In the genomic region with DNA sequence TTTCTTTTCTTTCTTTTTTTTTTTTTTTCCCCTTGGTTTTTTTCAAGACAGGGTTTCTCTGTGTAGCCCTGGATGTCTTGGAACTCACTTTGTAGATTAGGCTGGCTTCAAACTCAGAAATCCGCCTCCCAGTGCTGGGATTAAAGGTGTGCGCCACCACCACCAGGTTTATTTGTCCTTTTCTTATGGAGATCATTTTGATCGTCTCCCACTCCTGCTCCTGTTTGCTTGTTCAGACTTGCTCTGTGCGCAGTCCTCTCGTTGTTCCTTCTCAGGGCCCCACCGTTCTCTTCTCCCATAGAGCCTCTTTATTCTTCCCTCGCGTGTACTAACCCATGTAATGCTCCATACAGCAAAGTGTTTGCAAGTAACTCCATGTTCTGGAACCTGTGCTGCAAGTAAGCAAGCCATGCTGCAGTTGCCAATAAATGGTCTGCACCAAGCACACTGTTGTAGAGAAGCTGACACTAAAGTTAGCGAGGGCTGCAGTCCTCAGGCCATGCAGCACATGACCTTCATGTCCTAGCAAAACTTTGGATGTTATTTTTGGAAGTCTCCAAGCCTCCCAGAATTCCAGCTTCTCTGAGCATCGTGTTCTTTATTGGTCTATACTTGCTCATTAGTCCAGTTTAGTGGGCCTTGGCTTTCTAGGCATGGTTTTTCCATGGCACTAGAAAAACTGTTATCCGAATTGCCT, we compare ENCODE assay signal across 24 mouse cellular contexts. TPM values are rescaled to one million over a fixed set of nuclear protein-coding genes. Genes with fewer than 3 reads are reported as not detected.
DNase-seq lines count a peak whose midpoint lies in the region; ATAC-seq and TF ChIP-seq lines count a peak whose summit lies in the region.
"Had no signal": no experiment of that assay in that cellular context is flagged by ENCODE, and none has a peak within 500 bp of the region (broad histone marks: within the 10 kb centered on the region; RNA-seq: fewer than 3 reads in every experiment).

No protein-coding gene starts in this region.

- WGBS in heart, embryonic 13.5 days, result 65% methylated on average over 11 of the region's 11 CpGs
- 92% methylated on average over 11 of the region's 11 CpGs for WGBS in cerebellum, adult 2 months

- no peak for ATAC-seq in heart, embryonic 13.5 days (ENCODE audit: extremely low read depth, insufficient number of reproducible peaks, low FRiP score, low TSS enrichment)

- intact Hi-C loops in heart, postnatal 14 days (cut with DNase I), result no loop called here

- H3K4me2 ChIP-seq in heart, embryonic 13.5 days, result 0 out of 2 replicates have a peak overlapping the region, but pooled peaks have one; percentile 10
- H3K4me2 ChIP-seq: forebrain, embryonic 12.5 days; hindbrain, embryonic 13.5 days; liver, embryonic 11.5 days; midbrain, embryonic 12.5 days; neural tube, embryonic 15.5 days had no signal

- peaks cover 99% of the 10 kb centered on the region for H3K4me1 ChIP-seq in E14TG2a.4 (replicated peaks; ENCODE audit: low read depth, low read length)
- peaks cover 52% of the 10 kb centered on the region for H3K4me1 ChIP-seq in heart, embryonic 13.5 days
- peaks cover 14% of the 10 kb centered on the region; the same call in 1 of the 2 replicates for H3K4me1 ChIP-seq in cerebellum, adult 2 months (ENCODE audit: control insufficient read depth, insufficient read depth, low read length)

- H3K36me3 ChIP-seq in E14TG2a.4 (ENCODE audit: insufficient read depth, low read length), result peaks cover 93% of the 10 kb centered on the region
- peaks cover 10% of the 10 kb centered on the region for H3K36me3 ChIP-seq in heart, embryonic 13.5 days
- H3K36me3 ChIP-seq: neural tube, embryonic 15.5 days had no signal

- peak; percentile 40 for DNase-seq in heart, adult 8-10 months (ENCODE audit: low spot score)
- DNase-seq in heart, postnatal 14 days, result no peak
- peak; percentile 86 for DNase-seq in ES-CJ7 (ENCODE audit: low read depth, low spot score)
- DNase-seq in liver, result no peak
- DNase-seq in cerebellum, adult 2 months, result no peak
- DNase-seq in lung, postnatal 25 days (ENCODE audit: low spot score), result no peak
- DNase-seq: adrenal gland, postnatal 36 days; B cell, adult 2 months; cerebellum, adult 9-11 months; kidney, adult 11 months; kidney, postnatal 10 days; left cerebral cortex, postnatal 4 days; lung, adult 18-20 months; lung, postnatal 10 days; right cerebral cortex, adult 18-20 months had no signal

- no peak overlapping the region for H3K9ac ChIP-seq in heart, embryonic 13.5 days
- H3K9ac ChIP-seq: forebrain, embryonic 12.5 days; hindbrain, embryonic 13.5 days; midbrain, embryonic 12.5 days; neural tube, embryonic 15.5 days had no signal

- TF ChIP-seq CTCF in E14TG2a.4 (conservative IDR thresholded peaks at IDR 0.05; ENCODE audit: low read length), result no peak; the same call in 1 of the 2 replicates
- no peak for TF ChIP-seq CTCF in cerebellum, adult 2 months (IDR thresholded peaks at IDR 0.05; ENCODE audit: borderline replicate concordance, insufficient read depth, low read depth, low read length)

- TF ChIP-seq POLR2A in cerebellum, adult 2 months (IDR thresholded peaks at IDR 0.05; ENCODE audit: borderline replicate concordance, insufficient read depth, low read length), result no peak

- no peaks in the 10 kb centered on the region for H3K9me3 ChIP-seq in E14TG2a.4 (ENCODE audit: low read length)
- no peaks in the 10 kb centered on the region for H3K9me3 ChIP-seq in heart, embryonic 13.5 days
- H3K9me3 ChIP-seq: embryonic facial prominence, embryonic 10.5 days; hindbrain, embryonic 13.5 days; neural tube, embryonic 15.5 days had no signal

- peak overlapping the region; percentile 58 for H3K4me3 ChIP-seq in E14TG2a.4 (replicated peaks; ENCODE audit: low read length)
- H3K4me3 ChIP-seq in heart, embryonic 13.5 days, result no peak overlapping the region
- H3K4me3 ChIP-seq in cerebellum, adult 2 months (replicated peaks; ENCODE audit: insufficient read depth, low read depth, low read length), result no peak overlapping the region
- H3K4me3 ChIP-seq: embryonic facial prominence, embryonic 10.5 days; forebrain, embryonic 12.5 days; hindbrain, embryonic 13.5 days; midbrain, embryonic 12.5 days; neural tube, embryonic 15.5 days had no signal

- no peaks in the 10 kb centered on the region for H3K27me3 ChIP-seq in E14TG2a.4 (ENCODE audit: insufficient read depth, low read length)
- no peaks in the 10 kb centered on the region for H3K27me3 ChIP-seq in heart, embryonic 13.5 days (replicated peaks)
- no peaks in the 10 kb centered on the region for H3K27me3 ChIP-seq in cerebellum, adult 2 months (ENCODE audit: control insufficient read depth, insufficient read depth, low read length)
- H3K27me3 ChIP-seq: CH12.LX; forebrain, embryonic 12.5 days; hindbrain, embryonic 13.5 days; midbrain, embryonic 12.5 days; neural tube, embryonic 15.5 days had no signal

- peak overlapping the region; percentile 77 for H3K27ac ChIP-seq in heart, embryonic 13.5 days (replicated peaks)
- no peak overlapping the region for H3K27ac ChIP-seq in cerebellum, adult 2 months (ENCODE audit: insufficient read depth, low read length)
- H3K27ac ChIP-seq: embryonic facial prominence, embryonic 10.5 days; hindbrain, embryonic 13.5 days; midbrain, embryonic 12.5 days; neural tube, embryonic 15.5 days had no signal

RNA-seq across cellular contexts. Expression of a gene that starts 55.4 kb away (rescaled TPM):
- 10 to 100 TPM; 26.7 to 30.3 (median 28.2) TPM for total RNA-seq in heart, adult 8-10 months (2022)
- 10 to 100 TPM; 33.5 to 38.4 TPM for total RNA-seq in heart, postnatal 14 days (2021)
- 9.8 and 11.8 TPM in 2 replicates for polyA plus RNA-seq in heart, embryonic 13.5 days (2015; fragmentation: Nextera tagmentation; extraction: Ambion mirVana)
- 22.5 and 24.7 TPM in 2 replicates for polyA plus RNA-seq in cerebellum, adult 2 months (2012; rRNA removed)

Comparison
In these comparisons a context has a peak if more than half of its experiments do, and no peak if none do; other contexts are left out.
1. DNase-seq: peak in heart, adult 8-10 months (single experiment) and ES-CJ7 (single experiment); none in heart, postnatal 14 days (0 of 2), liver (single experiment), cerebellum, adult 2 months (0 of 2) and lung, postnatal 25 days (single experiment).